Mouse (Mus musculus): ENCODE measurements around the gene Trim8. TPM values are rescaled to one million over a fixed set of nuclear protein-coding genes. Genes with fewer than 3 reads are reported as not detected.
A peak's percentile ranks its signal among the peaks of the same experiment; 100 is the strongest.

The Trim8 gene
- polyA plus RNA-seq, 1 experiment from 2014 or later = 27.1 TPM

DNA sequence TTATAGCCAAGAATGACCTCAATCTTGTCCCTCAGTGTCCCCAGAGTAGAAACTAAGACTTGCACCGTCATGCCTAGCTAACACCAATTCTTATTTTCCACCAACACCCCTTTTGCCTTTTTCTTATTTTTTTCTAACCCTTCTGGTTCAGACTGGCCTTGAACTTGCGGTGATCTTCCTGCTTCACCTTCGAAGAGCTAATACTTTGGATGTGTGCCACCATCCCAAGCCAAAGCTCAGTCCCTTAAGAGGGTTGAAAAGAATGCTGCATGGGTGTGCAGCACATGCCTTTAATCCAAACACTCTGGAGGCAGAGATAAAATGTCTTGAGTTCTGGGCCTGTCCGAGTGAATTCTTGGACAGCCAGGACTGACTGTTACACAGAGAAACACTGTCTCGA is 8.9 kb downstream of the Trim8 start:
- H3K4me3 ChIP-seq (ENCODE audit: low read depth, low read length) = no peak overlapping the region
- no peaks in the 10 kb centered on the region for H3K9me3 ChIP-seq (ENCODE audit: control insufficient read depth, low read length)
- H3K36me3 ChIP-seq (ENCODE audit: control insufficient read depth, insufficient read depth, low read length) = peaks cover 90% of the 10 kb centered on the region
- 61% methylated on average over 5 of the region's 5 CpGs for WGBS
- H3K4me2 ChIP-seq (ENCODE audit: low read depth, low read length) = no peak overlapping the region
- H3K27ac ChIP-seq (replicated peaks; ENCODE audit: low read depth, low read length) = peak overlapping the region; percentile 18; the same call in 1 of the 2 replicates
- DNase-seq (ENCODE audit: low spot score) = no peak
- H3K4me1 ChIP-seq (ENCODE audit: control insufficient read depth, insufficient read depth, low read length) = peaks cover 26% of the 10 kb centered on the region
- H3K27me3 ChIP-seq (replicated peaks; ENCODE audit: control insufficient read depth, insufficient read depth, low read length) = no peaks in the 10 kb centered on the region
- no peak overlapping the region for H3K9ac ChIP-seq (ENCODE audit: low read depth, low read length)
- no peak for ATAC-seq (ENCODE audit: low read depth)

DNA sequence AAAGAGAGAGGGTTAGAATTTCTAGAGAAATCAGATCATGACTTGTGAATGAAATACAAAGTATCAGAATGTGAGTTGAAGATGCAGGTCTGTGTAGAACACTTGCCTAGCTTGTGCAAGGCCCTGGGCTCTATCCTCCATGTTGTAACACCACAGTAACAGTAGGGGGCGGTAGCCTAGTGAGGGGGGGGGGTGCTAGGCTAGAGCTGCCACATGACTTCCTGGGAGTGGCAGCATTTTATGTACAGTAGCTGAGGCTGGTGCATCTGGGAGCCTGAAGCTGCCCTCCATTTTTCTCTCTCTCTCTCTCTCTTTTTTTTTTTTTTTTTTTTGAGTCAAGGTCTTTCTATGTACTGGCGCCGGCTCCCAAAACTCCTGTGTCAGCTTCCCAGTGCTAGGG is 9.3 kb downstream of the Trim8 start:
- H3K4me1 ChIP-seq (ENCODE audit: control insufficient read depth, insufficient read depth, low read length) = peaks cover 21% of the 10 kb centered on the region
- H3K27ac ChIP-seq (replicated peaks; ENCODE audit: low read depth, low read length) = 0 out of 2 replicates have a peak overlapping the region, but pooled peaks have one; percentile 23

DNA sequence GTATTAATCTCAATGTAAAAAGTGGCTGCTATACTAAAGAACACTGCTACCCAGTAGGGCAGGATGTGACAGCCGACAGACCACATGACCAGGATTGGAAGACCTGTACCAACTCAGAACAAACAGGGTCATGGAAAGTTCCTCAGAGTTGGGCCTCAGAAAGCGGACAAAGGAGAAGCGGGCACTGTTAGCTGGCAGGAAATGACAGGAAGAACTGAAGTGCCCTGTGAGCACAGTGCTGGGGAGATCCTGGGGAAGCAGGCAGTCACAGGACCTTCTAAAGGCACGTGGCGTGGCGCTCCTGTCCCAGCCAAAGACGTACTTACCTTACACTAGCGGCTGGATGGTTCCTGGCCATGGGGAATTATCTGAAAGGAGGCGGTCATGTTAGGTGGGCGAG is 9.8 kb downstream of the Trim8 start:
- peaks cover 17% of the 10 kb centered on the region for H3K4me1 ChIP-seq (ENCODE audit: control insufficient read depth, insufficient read depth, low read length)
- H3K9ac ChIP-seq (ENCODE audit: low read depth, low read length) = no peak overlapping the region
- no peak overlapping the region for H3K4me2 ChIP-seq (ENCODE audit: low read depth, low read length)
- no peaks in the 10 kb centered on the region for H3K9me3 ChIP-seq (ENCODE audit: control insufficient read depth, low read length)
- DNase-seq (ENCODE audit: low spot score) = no peak
- peaks cover 89% of the 10 kb centered on the region for H3K36me3 ChIP-seq (ENCODE audit: control insufficient read depth, insufficient read depth, low read length)
- whole genome bisulfite sequencing = 85% methylated on average over 10 of the region's 10 CpGs
- H3K27me3 ChIP-seq (replicated peaks; ENCODE audit: control insufficient read depth, insufficient read depth, low read length) = no peaks in the 10 kb centered on the region
- H3K27ac ChIP-seq (replicated peaks; ENCODE audit: low read depth, low read length) = 0 out of 2 replicates have a peak overlapping the region, but pooled peaks have one; percentile 23
- no peak overlapping the region for H3K4me3 ChIP-seq (ENCODE audit: low read depth, low read length)
- no peak for ATAC-seq (ENCODE audit: low read depth)

More for the DNA sequence above, 9.3 kb downstream of the Trim8 start:
- WGBS = 75% methylated on average over 2 of the region's 3 CpGs
- no peak for DNase-seq (ENCODE audit: low spot score)
- no peak for ATAC-seq (ENCODE audit: low read depth)
- Histone ChIP-seq H3K4me2 (ENCODE audit: low read depth, low read length) (no peak overlapping the region), H3K9ac (ENCODE audit: low read depth, low read length) (no peak overlapping the region), H3K27me3 (replicated peaks; ENCODE audit: control insufficient read depth, insufficient read depth, low read length) (no peaks in the 10 kb centered on the region), H3K4me3 (ENCODE audit: low read depth, low read length) (no peak overlapping the region), H3K36me3 (ENCODE audit: control insufficient read depth, insufficient read depth, low read length) (peaks cover 91% of the 10 kb centered on the region), H3K9me3 (ENCODE audit: control insufficient read depth, low read length) (no peaks in the 10 kb centered on the region)

DNA sequence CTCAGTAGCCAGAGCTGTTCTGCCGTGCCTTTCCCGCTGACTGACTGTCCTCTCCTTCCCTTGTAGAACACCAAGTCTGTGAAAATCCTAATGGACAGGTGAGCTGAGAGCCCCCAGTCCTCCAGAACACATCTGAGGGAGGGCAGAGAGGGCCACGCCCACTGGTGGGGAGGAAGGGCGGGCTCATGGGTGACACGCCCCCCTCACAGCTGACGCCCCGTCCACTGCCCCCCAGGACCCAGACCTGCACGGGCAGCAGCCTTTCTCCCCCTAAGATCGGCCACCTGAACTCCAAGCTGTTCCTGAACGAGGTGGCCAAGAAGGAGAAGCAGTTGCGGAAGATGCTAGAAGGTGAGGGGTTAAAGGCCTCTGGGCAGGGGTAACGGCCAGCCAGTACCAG is 12.9 kb downstream of the Trim8 start:
- 84% methylated on average over 12 of the region's 12 CpGs for WGBS
- Histone ChIP-seq H3K27ac (replicated peaks; ENCODE audit: low read depth, low read length) (no peak overlapping the region), H3K36me3 (ENCODE audit: control insufficient read depth, insufficient read depth, low read length) (peaks cover 68% of the 10 kb centered on the region), H3K27me3 (replicated peaks; ENCODE audit: control insufficient read depth, insufficient read depth, low read length) (no peaks in the 10 kb centered on the region), H3K9ac (ENCODE audit: low read depth, low read length) (no peak overlapping the region), H3K4me3 (ENCODE audit: low read depth, low read length) (no peak overlapping the region), H3K4me1 (ENCODE audit: control insufficient read depth, insufficient read depth, low read length) (peaks cover 20% of the 10 kb centered on the region), H3K9me3 (ENCODE audit: control insufficient read depth, low read length) (no peaks in the 10 kb centered on the region), H3K4me2 (ENCODE audit: low read depth, low read length) (no peak overlapping the region)
- no peak for DNase-seq (ENCODE audit: low spot score)
- no peak for ATAC-seq (ENCODE audit: low read depth)

DNA sequence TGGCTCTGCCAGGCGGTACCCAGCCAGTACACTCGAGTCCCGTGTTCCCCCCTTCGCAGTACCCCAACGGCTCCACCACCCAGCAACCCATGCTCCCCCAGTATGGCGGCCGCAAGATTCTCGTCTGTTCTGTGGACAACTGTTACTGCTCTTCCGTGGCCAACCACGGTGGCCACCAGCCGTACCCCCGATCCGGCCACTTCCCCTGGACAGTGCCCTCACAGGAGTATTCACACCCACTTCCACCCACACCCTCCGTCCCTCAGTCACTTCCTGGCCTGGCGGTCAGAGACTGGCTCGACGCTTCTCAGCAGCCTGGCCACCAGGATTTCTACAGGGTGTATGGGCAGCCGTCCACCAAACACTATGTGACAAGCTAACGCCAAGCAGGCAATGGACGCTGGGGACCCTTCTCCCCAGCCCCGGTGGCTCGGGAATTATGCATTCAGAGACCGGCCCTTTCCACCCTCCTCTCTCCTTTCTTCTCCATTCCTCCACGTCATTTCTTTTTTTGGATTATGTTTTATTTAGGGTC is 13.9 kb downstream of the Trim8 start:
- Histone ChIP-seq H3K27ac (replicated peaks; ENCODE audit: low read depth, low read length) (no peak overlapping the region), H3K4me3 (ENCODE audit: low read depth, low read length) (no peak overlapping the region), H3K9ac (ENCODE audit: low read depth, low read length) (no peak overlapping the region), H3K4me2 (ENCODE audit: low read depth, low read length) (no peak overlapping the region), H3K9me3 (ENCODE audit: control insufficient read depth, low read length) (no peaks in the 10 kb centered on the region), H3K4me1 (ENCODE audit: control insufficient read depth, insufficient read depth, low read length) (peaks cover 20% of the 10 kb centered on the region), H3K27me3 (replicated peaks; ENCODE audit: control insufficient read depth, insufficient read depth, low read length) (no peaks in the 10 kb centered on the region), H3K36me3 (ENCODE audit: control insufficient read depth, insufficient read depth, low read length) (peaks cover 60% of the 10 kb centered on the region)
- DNase-seq (ENCODE audit: low spot score) = no peak
- ATAC-seq (ENCODE audit: low read depth) = no peak
- WGBS = 92% methylated on average over 19 of the region's 24 CpGs

DNA sequence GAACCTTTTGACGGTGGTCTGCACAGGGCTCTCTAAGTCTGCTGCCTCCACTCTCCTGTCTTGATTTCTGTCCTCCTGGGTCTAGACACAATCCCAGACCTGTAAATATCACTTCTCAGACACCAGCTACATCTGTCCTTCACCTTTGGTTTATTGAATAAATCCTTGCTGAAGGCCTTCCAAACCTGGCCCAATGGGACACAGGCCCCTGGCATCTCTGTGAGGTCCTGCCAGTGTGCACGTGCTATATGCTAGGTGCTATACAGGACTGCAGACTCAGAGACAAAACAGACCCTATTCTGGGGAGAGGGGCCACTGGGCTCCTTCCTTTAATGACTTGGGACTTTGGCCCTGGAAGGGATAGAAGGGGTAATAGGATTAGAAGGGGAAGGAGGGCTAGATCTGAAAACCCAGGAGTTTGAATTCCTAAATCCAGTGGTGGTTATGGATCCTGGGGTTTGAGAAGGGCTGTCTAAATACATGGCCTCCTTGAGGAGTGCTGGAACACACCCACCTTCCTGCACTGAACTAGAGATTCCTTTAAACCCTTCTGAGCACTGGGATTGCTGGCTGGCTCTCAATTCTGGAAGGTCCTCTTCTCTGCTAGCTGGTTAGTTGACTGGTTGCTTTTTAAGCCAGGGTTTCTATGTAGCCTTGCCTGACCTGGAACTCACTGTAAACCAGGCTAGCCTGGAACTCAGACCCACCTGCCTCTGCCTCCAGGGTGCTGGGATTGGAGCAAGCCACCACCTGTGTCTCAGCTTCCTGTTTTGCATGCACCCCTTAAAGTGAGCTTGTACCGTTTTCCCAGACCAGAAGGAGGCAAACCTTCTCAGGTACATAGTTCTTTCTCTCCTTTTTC is 15.4 kb downstream of the Trim8 start:
- ATAC-seq (ENCODE audit: low read depth) (no peak), DNase-seq (ENCODE audit: low spot score) (no peak)
- H3K4me3 ChIP-seq (ENCODE audit: low read depth, low read length) = no peak overlapping the region
- no peak overlapping the region for H3K9ac ChIP-seq (ENCODE audit: low read depth, low read length)
- no peak overlapping the region for H3K4me2 ChIP-seq (ENCODE audit: low read depth, low read length)
- peak overlapping the region; percentile 48; the same call in 1 of the 2 replicates for H3K27ac ChIP-seq (replicated peaks; ENCODE audit: low read depth, low read length)
- peaks cover 20% of the 10 kb centered on the region for H3K4me1 ChIP-seq (ENCODE audit: control insufficient read depth, insufficient read depth, low read length)
- H3K27me3 ChIP-seq (replicated peaks; ENCODE audit: control insufficient read depth, insufficient read depth, low read length) = no peaks in the 10 kb centered on the region
- peaks cover 51% of the 10 kb centered on the region for H3K36me3 ChIP-seq (ENCODE audit: control insufficient read depth, insufficient read depth, low read length)
- WGBS = 52% methylated on average over 3 of the region's 3 CpGs
- no peaks in the 10 kb centered on the region for H3K9me3 ChIP-seq (ENCODE audit: control insufficient read depth, low read length)

DNA sequence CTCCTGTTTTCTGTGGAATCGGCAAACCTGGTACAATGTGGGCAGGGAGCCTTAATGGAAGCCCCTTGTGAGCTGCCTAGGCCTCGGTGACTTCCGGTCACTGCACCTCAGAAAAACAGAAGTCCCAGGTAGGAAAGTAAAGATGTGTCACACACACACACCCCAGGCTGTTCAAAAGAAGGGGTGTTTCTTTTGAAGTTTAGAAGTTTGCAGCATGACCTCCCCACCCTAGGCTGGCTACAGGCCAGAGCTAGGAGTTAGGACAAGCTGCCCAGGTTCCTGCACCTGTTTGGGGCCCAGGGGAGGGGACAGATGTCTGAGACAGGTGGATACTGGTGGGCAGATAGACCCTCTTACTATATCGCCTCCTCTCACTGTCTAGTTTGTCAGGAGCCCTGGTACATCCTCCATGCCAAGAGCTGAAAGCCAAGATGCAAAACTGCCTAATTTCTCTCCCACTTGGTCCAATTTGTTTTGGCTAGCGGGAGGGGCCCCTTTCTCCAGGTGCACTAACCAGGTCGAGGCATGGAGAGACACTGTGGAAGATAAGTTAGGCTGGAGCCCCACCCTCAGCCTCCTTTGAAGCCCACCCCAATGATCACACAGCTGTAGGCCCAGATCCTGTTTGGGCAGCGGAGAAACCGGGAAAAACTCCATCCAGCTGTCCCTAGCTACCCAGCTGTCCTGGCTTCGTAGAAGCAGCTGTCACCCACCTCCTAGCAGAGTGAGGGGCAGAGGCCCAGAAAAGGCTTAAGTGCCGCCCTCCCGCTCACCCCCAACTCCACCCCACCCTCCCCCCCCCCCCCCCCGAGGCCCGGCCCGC is 16.2 kb downstream of the Trim8 start:
- DNase-seq (ENCODE audit: low spot score) = peak; percentile 85
- Histone ChIP-seq H3K4me2 (ENCODE audit: low read depth, low read length) (peak overlapping the region; percentile 54), H3K4me1 (ENCODE audit: control insufficient read depth, insufficient read depth, low read length) (peaks cover 25% of the 10 kb centered on the region), H3K9ac (ENCODE audit: low read depth, low read length) (peak overlapping the region; percentile 19; the same call in 1 of the 2 replicates), H3K9me3 (ENCODE audit: control insufficient read depth, low read length) (no peaks in the 10 kb centered on the region), H3K27me3 (replicated peaks; ENCODE audit: control insufficient read depth, insufficient read depth, low read length) (no peaks in the 10 kb centered on the region), H3K36me3 (ENCODE audit: control insufficient read depth, insufficient read depth, low read length) (peaks cover 43% of the 10 kb centered on the region), H3K27ac (replicated peaks; ENCODE audit: low read depth, low read length) (peak overlapping the region; percentile 48), H3K4me3 (ENCODE audit: low read depth, low read length) (peak overlapping the region; percentile 21; the same call in 1 of the 2 replicates)
- WGBS = 47% methylated on average over 6 of the region's 14 CpGs
- ATAC-seq (ENCODE audit: low read depth) = peak; percentile 81

DNA sequence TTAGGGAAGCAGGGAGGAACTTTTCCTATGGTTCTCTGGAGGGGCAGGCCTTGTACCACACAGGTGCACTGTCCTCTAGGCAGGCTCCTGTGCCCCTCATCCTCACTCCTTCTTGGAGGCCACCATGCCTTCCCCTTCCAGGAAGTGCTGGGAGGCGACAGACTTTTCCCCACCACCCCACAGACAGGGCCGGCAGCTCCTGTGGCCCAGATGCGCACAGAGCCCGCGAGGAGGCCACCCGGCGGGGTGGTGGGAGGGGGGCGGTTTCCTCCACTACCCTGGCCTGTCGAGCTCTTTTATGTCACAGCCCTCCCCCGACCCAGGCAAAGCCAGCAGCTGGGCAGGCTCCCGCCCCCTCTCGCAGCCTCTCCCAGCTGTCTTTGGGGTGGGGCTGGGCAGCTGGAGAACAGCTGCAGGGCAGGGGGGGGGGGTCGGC is 16.9 kb downstream of the Trim8 start:
- WGBS = 2% methylated on average over 9 of the region's 13 CpGs
- peak overlapping the region; percentile 56 for H3K9ac ChIP-seq (ENCODE audit: low read depth, low read length)
- ATAC-seq (ENCODE audit: low read depth) = peak; percentile 79
- H3K4me3 ChIP-seq (ENCODE audit: low read depth, low read length) = peak overlapping the region; percentile 21
- peak overlapping the region; percentile 54 for H3K4me2 ChIP-seq (ENCODE audit: low read depth, low read length)
- no peaks in the 10 kb centered on the region for H3K9me3 ChIP-seq (ENCODE audit: control insufficient read depth, low read length)
- H3K36me3 ChIP-seq (ENCODE audit: control insufficient read depth, insufficient read depth, low read length) = peaks cover 37% of the 10 kb centered on the region
- peaks cover 30% of the 10 kb centered on the region for H3K4me1 ChIP-seq (ENCODE audit: control insufficient read depth, insufficient read depth, low read length)
- H3K27ac ChIP-seq (replicated peaks; ENCODE audit: low read depth, low read length) = peak overlapping the region; percentile 48; the same call in 1 of the 2 replicates
- DNase-seq (ENCODE audit: low spot score) = peak; percentile 88
- H3K27me3 ChIP-seq (replicated peaks; ENCODE audit: control insufficient read depth, insufficient read depth, low read length) = no peaks in the 10 kb centered on the region
